Mouse (Mus musculus): ENCODE measurements around the gene Kbtbd7.

DNA sequence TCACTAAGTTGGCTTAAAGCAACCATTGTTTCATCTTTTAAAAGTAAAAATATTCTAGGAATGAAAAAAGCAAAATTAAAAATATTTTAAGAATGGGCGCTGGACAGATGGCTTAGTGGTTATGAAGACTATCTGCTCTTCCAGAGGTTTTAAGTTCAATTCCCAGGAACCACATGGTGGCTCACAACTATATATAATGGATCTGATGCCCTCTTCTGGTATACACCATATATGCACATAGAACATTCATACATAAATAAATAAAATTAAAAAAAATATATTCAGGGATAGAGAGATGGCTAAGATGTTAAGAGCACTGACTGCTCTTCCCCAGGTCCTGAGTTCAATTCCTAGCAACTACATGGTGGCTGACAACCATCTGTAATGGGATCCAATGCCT, 39.3 kb downstream of the Kbtbd7 start:
- TF ChIP-seq GATA1 (IDR thresholded peaks at IDR 0.05; ENCODE audit: low read length), result no peak
- no peak for TF ChIP-seq TAL1 (IDR thresholded peaks at IDR 0.05; ENCODE audit: low read length)
